Mouse (Mus musculus) bone marrow macrophage, adult 2 months (primary cell): Measurements from ENCODE around the gene 1810046K07Rik.

Experiments
- CTCF ChIP-seq: IDR thresholded peaks from 2 replicates; pipeline ENCODE4 v1.5.1; 2012; ENCODE audit warnings: low read depth, mild to moderate bottlenecking, low read length, moderate library complexity
- POLR2A ChIP-seq: IDR thresholded peaks from 2 replicates; pipeline ENCODE4 v1.6.1; 2012; ENCODE audit warnings: mild to moderate bottlenecking, low read depth, low read length, borderline replicate concordance

DNA sequence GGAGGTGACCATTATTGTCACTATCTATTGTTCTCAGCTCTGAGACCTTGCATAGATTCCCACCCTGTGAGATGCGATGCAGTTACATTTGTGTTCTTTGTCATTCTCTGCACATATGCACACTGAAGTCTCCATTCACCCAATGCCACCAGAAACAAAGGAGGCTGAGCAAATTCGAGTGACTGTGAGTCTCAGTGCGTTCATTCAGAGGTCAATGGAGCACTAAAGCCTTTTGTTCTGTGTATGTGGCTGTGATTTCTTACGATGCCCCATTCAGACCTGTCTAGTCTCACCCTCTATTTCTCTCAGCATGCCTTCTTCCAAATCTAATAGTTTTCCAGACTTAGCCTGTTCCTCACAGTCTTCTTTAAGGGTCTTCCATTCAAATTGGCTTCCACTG is 35.3 kb upstream of the 1810046K07Rik start:
- no peak for TF ChIP-seq POLR2A
- TF ChIP-seq CTCF = no peak
